23 mouse cellular contexts compared by ENCODE assay signal in the genomic region with DNA sequence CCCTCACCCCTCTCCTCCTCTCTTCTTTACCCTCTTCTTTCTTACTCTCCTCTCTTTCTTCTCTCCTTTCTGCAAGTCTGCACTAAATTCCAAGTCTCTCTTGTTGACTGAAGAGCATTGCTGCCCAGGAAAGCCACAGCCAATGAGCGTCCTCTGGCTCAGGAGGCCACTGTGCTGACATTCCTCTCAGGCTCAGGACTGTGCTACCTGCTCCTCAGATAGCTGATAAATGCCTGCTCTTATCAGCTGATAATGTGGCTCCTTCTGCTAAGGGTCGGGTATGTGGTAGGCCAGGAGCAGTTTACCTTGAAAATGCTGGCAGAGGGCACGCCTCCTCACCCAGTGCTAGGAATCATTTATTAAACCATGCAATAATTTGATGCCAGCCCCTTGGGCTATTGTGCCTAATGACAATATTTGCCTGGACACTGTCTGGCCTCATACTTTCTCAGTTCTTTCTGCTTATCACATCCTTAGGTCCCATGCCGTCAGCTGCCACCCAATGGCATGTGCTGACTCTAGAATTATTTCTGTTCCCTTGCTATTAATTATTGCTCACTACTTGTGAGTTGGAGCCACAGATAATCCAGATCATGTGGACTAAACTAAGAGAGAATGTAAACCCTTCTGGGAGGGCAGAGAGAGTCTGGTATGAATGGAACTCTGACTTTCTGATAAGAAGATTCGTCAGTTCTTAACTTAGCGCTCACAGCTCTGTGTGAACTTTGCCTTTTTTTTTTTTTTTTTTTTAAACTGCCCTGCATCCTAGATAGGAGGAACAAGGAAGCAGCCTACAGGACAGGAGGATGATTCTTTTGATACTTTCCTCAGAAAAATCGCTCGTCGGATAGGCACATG. TPM values are rescaled to one million over a fixed set of nuclear protein-coding genes. Genes with fewer than 3 reads are reported as not detected.
DNase-seq lines count a peak whose midpoint lies in the region; ATAC-seq lines count a peak whose summit lies in the region.
"Had no signal": no experiment of that assay in that cellular context is flagged by ENCODE, and none has a peak within 500 bp of the region (broad histone marks: within the 10 kb centered on the region; RNA-seq: fewer than 3 reads in every experiment).

No protein-coding gene starts in this region.

- H3K36me3 ChIP-seq in heart, embryonic 14.5 days (ENCODE audit: control insufficient read depth, insufficient read depth, low read length): no peaks in the 10 kb centered on the region
- no peaks in the 10 kb centered on the region for H3K36me3 ChIP-seq in intestine, embryonic 16.5 days (ENCODE audit: control insufficient read depth, insufficient read depth, low read length)
- H3K36me3 ChIP-seq: forebrain, embryonic 10.5 days; limb, embryonic 10.5 days; midbrain, embryonic 13.5 days had no signal

- peak; percentile 60 for ATAC-seq in heart, embryonic 14.5 days (ENCODE audit: insufficient number of reproducible peaks, insufficient read depth, low FRiP score, low read depth)
- peak; percentile 93 for ATAC-seq in intestine, embryonic 16.5 days
- no peak for ATAC-seq in erythroblast, adult 5-6 weeks (replicated peaks; ENCODE audit: low FRiP score, poor library complexity, severe bottlenecking)
- ATAC-seq in activated CD4-positive, CD25-positive, alpha-beta regulatory T cell, adult 4 months: no peak
- ATAC-seq: hindbrain, embryonic 16.5 days; midbrain, embryonic 13.5 days had no signal

- H3K9ac ChIP-seq in heart, embryonic 14.5 days (ENCODE audit: low read length): peak overlapping the region; percentile 56; the same call in 1 of the 2 replicates
- no peak overlapping the region for H3K9ac ChIP-seq in intestine, embryonic 16.5 days (ENCODE audit: low read depth, low read length)
- H3K9ac ChIP-seq: midbrain, embryonic 13.5 days had no signal

- no peaks in the 10 kb centered on the region for H3K9me3 ChIP-seq in heart, embryonic 14.5 days (ENCODE audit: control insufficient read depth, low read length)
- H3K9me3 ChIP-seq in intestine, embryonic 16.5 days (ENCODE audit: control insufficient read depth, low read length): no peaks in the 10 kb centered on the region
- H3K9me3 ChIP-seq: forebrain, embryonic 10.5 days; limb, embryonic 10.5 days; midbrain, embryonic 13.5 days had no signal

- H3K4me3 ChIP-seq in heart, embryonic 14.5 days (ENCODE audit: control insufficient read depth in 1 of 2, insufficient read depth in 1 of 2, low read depth in 1 of 2, low read length in 2 of 2): no peak overlapping the region
- no peak overlapping the region for H3K4me3 ChIP-seq in intestine, embryonic 16.5 days (ENCODE audit: low read length)
- H3K4me3 ChIP-seq: forebrain, embryonic 10.5 days; gastrocnemius, adult 2 months; limb, embryonic 10.5 days; midbrain, embryonic 13.5 days; myocyte had no signal

- DNase-seq in lung, postnatal 25 days (ENCODE audit: low spot score): peak; percentile 5
- DNase-seq in lung, postnatal 10 days: no peak
- DNase-seq in left cerebral cortex, adult 11 months (ENCODE audit: low spot score): no peak
- DNase-seq: adrenal gland, postnatal 25 days; cerebellum, adult 8-10 months; gastrocnemius, adult 2 months; kidney, adult 9 months; kidney, postnatal 36 days; layer of hippocampus, adult 9-11 months; right cerebral cortex, postnatal 4 days; thymus, adult 2 months had no signal

- H3K4me1 ChIP-seq in heart, embryonic 14.5 days (ENCODE audit: control insufficient read depth in 2 of 2, insufficient read depth in 2 of 2, low read length in 2 of 2): peaks cover 15 to 23% of the 10 kb centered on the region in 2 experiments
- H3K4me1 ChIP-seq in intestine, embryonic 16.5 days (ENCODE audit: control insufficient read depth, insufficient read depth, low read length): peaks cover 14% of the 10 kb centered on the region

- peak overlapping the region; percentile 36 for H3K4me2 ChIP-seq in heart, embryonic 14.5 days (ENCODE audit: low read length)
- H3K4me2 ChIP-seq in intestine, embryonic 16.5 days (ENCODE audit: low read depth, low read length): no peak overlapping the region
- H3K4me2 ChIP-seq: liver, embryonic 11.5 days; midbrain, embryonic 13.5 days had no signal

- H3K27ac ChIP-seq in heart, embryonic 14.5 days (replicated peaks in 1 of 2; ENCODE audit: control insufficient read depth in 1 of 2, insufficient read depth in 1 of 2, low read depth in 2 of 2, low read length in 2 of 2): peak overlapping the region; percentile 87 to 94
- peak overlapping the region; percentile 25 for H3K27ac ChIP-seq in intestine, embryonic 16.5 days (ENCODE audit: low read length)
- H3K27ac ChIP-seq: forebrain, embryonic 10.5 days; gastrocnemius, adult 2 months; limb, embryonic 10.5 days; midbrain, embryonic 13.5 days had no signal

- H3K27me3 ChIP-seq in heart, embryonic 14.5 days (ENCODE audit: control insufficient read depth, insufficient read depth, low read length): no peaks in the 10 kb centered on the region
- no peaks in the 10 kb centered on the region for H3K27me3 ChIP-seq in intestine, embryonic 16.5 days (replicated peaks; ENCODE audit: control insufficient read depth, insufficient read depth, low read length)

- WGBS in heart, embryonic 14.5 days: 15% methylated on average over 9 of the region's 9 CpGs
- 38% methylated on average over 9 of the region's 9 CpGs for WGBS in intestine, embryonic 16.5 days

RNA-seq across cellular contexts. Expression of a gene that starts 19.6 kb away (rescaled TPM):
- polyA plus RNA-seq in heart, embryonic 14.5 days (2014; fragmentation: Nextera tagmentation; extraction: Ambion mirVana): 6.0 and 6.3 TPM in 2 replicates
- 5.4 and 6.1 TPM in 2 replicates for polyA plus RNA-seq in intestine, embryonic 16.5 days (2015; fragmentation: Nextera tagmentation; extraction: Ambion mirVana)
- not detected in 2 replicates for total RNA-seq in erythroblast, adult 5-6 weeks (2015; ENCODE audit: low replicate concordance)
- not detected in 2 replicates for total RNA-seq in erythroblast, adult 5-6 weeks (2017; ENCODE audit: low replicate concordance)
- not detected for polyA plus RNA-seq in activated CD4-positive, CD25-positive, alpha-beta regulatory T cell, adult 4 months (2017; shearing (Covaris generic))
- total RNA-seq: gastrocnemius, adult 2 months; neutrophil, adult 5-6 weeks had no signal
- polyA plus RNA-seq: C2C12, myocyte had no signal

Comparison
In these comparisons a context has a peak if more than half of its experiments do, and no peak if none do; other contexts are left out.
1. ATAC-seq: peak in heart, embryonic 14.5 days (single experiment) and intestine, embryonic 16.5 days (single experiment); none in erythroblast, adult 5-6 weeks (single experiment) and activated CD4-positive, CD25-positive, alpha-beta regulatory T cell, adult 4 months (single experiment).